Mouse (Mus musculus): Measurements from ENCODE around the gene Bcas3.
A peak's percentile ranks its signal among the peaks of the same experiment; 100 is the strongest.

DNA sequence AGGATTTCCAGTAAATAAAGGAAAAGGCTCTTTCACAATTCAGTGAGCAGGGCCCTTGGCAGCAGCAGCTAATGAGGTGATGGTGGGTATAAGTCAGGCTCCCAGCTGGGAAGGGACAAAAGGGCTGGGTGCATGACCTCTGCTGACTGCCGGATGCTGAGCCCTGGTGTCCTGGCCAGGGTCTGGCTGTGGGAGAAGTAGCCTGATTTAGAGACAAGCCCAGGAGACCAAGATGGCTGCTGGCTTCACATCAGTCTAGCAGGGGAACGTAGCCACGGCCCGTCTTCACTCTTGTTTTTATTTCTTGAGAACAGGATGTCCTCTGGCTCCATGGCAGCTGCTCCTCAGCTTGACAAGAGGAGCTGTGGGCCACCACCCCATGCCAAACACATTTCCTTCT is 493.5 kb downstream of the Bcas3 start:
- TF ChIP-seq CTCF (IDR thresholded peaks at IDR 0.05) (no peak), EP300 (IDR thresholded peaks at IDR 0.05) (peak; percentile 86)
